Mouse (Mus musculus) thymus, postnatal 4 days (tissue): ENCODE data around the gene Mettl23.
"Not testable (repeated sequence)": the region's sequence is repeated elsewhere in the genome, so short reads cannot be mapped to it uniquely, and the experiment has no call there.

ENCODE experiments used
- DNase-seq: peaks from one replicate; pipeline ENCODE4 v3.0.0; 2021

The Mettl23 gene

GRCm38 (mm10) chr11:116819932-116820593, 23.0 kb upstream of the Mettl23 start:
- no peak for DNase-seq

GRCm38 (mm10) chr11:116821057-116821940, 21.8 kb upstream of the Mettl23 start:
- DNase-seq, result no peak

- DNase-seq, result no peak
These were observed 20.9 kb upstream of the Mettl23 start for GRCm38 (mm10) chr11:116822215-116822614.

GRCm38 (mm10) chr11:116822626-116823025, 20.5 kb upstream of the Mettl23 start:
- DNase-seq, result no peak

GRCm38 (mm10) chr11:116823255-116823654, 19.8 kb upstream of the Mettl23 start:
- DNase-seq, result no peak

- not testable (repeated sequence) for DNase-seq
These were observed 19.2 kb upstream of the Mettl23 start for GRCm38 (mm10) chr11:116823885-116824284.

GRCm38 (mm10) chr11:116825230-116825629, 17.8 kb upstream of the Mettl23 start:
- no peak for DNase-seq

- DNase-seq, result no peak
These were observed 16.3 kb upstream of the Mettl23 start for GRCm38 (mm10) chr11:116826550-116827504.

GRCm38 (mm10) chr11:116827534-116828165, 15.4 kb upstream of the Mettl23 start, which contains the start of gene Mxra7:
TSS of gene Mxra7 (minus strand) at chr11:116828046.
- DNase-seq, result peak; percentile 75

- DNase-seq, result no peak
These were observed 10.8 kb upstream of the Mettl23 start for GRCm38 (mm10) chr11:116832172-116832685.

- no peak for DNase-seq
These were observed 8.1 kb upstream of the Mettl23 start for GRCm38 (mm10) chr11:116834954-116835353.

- DNase-seq, result no peak
These were observed 6.8 kb upstream of the Mettl23 start for GRCm38 (mm10) chr11:116836283-116836682.

- DNase-seq, result no peak
These were observed 5.6 kb upstream of the Mettl23 start for GRCm38 (mm10) chr11:116837441-116837840.

GRCm38 (mm10) chr11:116838936-116839335, 4.1 kb upstream of the Mettl23 start:
- no peak for DNase-seq

GRCm38 (mm10) chr11:116839601-116840000, 3.5 kb upstream of the Mettl23 start:
- no peak for DNase-seq

- no peak for DNase-seq
These were observed 2.3 kb upstream of the Mettl23 start for GRCm38 (mm10) chr11:116840748-116841147.

- DNase-seq, result peak; percentile 81
These were observed 382 bp upstream of the Mettl23 start for GRCm38 (mm10) chr11:116842531-116843260.

- DNase-seq, result no peak
These were observed 3.6 kb downstream of the Mettl23 start for GRCm38 (mm10) chr11:116846593-116847181.

GRCm38 (mm10) chr11:116847187-116848085, 4.4 kb downstream of the Mettl23 start:
- DNase-seq, result no peak
